23 mouse cellular contexts compared by ENCODE assay signal in genomic region chr4:116438561-116438960, GRCm38 (mm10). TPM values are rescaled to one million over a fixed set of nuclear protein-coding genes. Genes with fewer than 3 reads are reported as not detected.
DNase-seq lines count a peak whose midpoint lies in the region; ATAC-seq and TF ChIP-seq lines count a peak whose summit lies in the region.
"Had no signal": no experiment of that assay in that cellular context is flagged by ENCODE, and none has a peak within 500 bp of the region (broad histone marks: within the 10 kb centered on the region; RNA-seq: fewer than 3 reads in every experiment).

No protein-coding gene starts in this region.

- no peaks in the 10 kb centered on the region for H3K27me3 ChIP-seq in intestine, postnatal 0 days (replicated peaks; ENCODE audit: control insufficient read depth, insufficient read depth, low read length)
- no peaks in the 10 kb centered on the region for H3K27me3 ChIP-seq in intestine, embryonic 15.5 days (replicated peaks)
- H3K27me3 ChIP-seq in lung, embryonic 14.5 days (ENCODE audit: insufficient read depth, low read length), result no peaks in the 10 kb centered on the region
- H3K27me3 ChIP-seq: forebrain, embryonic 13.5 days; heart, embryonic 15.5 days; lung, embryonic 15.5 days; midbrain, embryonic 15.5 days; neural tube, embryonic 12.5 days had no signal

- no peak for ATAC-seq in intestine, postnatal 0 days
- ATAC-seq in intestine, embryonic 15.5 days, result no peak
- no peak for ATAC-seq in lung, embryonic 14.5 days (ENCODE audit: insufficient read depth)
- ATAC-seq: forebrain, embryonic 13.5 days; inflammation-experienced regulatory T-cells, adult 6 months; midbrain, embryonic 15.5 days had no signal

- 0 out of 2 replicates have a peak, but pooled peaks have one; percentile 2 for TF ChIP-seq CTCF in intestine, postnatal 0 days (IDR thresholded peaks at IDR 0.05; ENCODE audit: low read depth)
- TF ChIP-seq CTCF in lung, embryonic 14.5 days (IDR thresholded peaks at IDR 0.05; ENCODE audit: low read depth), result no peak

- H3K4me1 ChIP-seq in intestine, postnatal 0 days (replicated peaks; ENCODE audit: control insufficient read depth, insufficient read depth, low read length), result no peaks in the 10 kb centered on the region
- no peaks in the 10 kb centered on the region for H3K4me1 ChIP-seq in intestine, embryonic 15.5 days (replicated peaks)
- H3K4me1 ChIP-seq in lung, embryonic 14.5 days (ENCODE audit: insufficient read depth), result no peaks in the 10 kb centered on the region
- H3K4me1 ChIP-seq: forebrain, embryonic 13.5 days; heart, embryonic 15.5 days; lung, embryonic 15.5 days; midbrain, embryonic 15.5 days; neural tube, embryonic 12.5 days had no signal

- H3K4me3 ChIP-seq in intestine, postnatal 0 days (ENCODE audit: low read depth, low read length), result no peak overlapping the region
- no peak overlapping the region for H3K4me3 ChIP-seq in intestine, embryonic 15.5 days (replicated peaks)
- H3K4me3 ChIP-seq in lung, embryonic 14.5 days (ENCODE audit: low read depth, low read length), result no peak overlapping the region
- H3K4me3 ChIP-seq: forebrain, embryonic 13.5 days; heart, embryonic 15.5 days; lung, embryonic 15.5 days; midbrain, embryonic 15.5 days; neural tube, embryonic 12.5 days had no signal

- no peak overlapping the region for H3K4me2 ChIP-seq in intestine, postnatal 0 days (replicated peaks; ENCODE audit: low read depth)
- H3K4me2 ChIP-seq in intestine, embryonic 15.5 days (replicated peaks), result no peak overlapping the region
- no peak overlapping the region for H3K4me2 ChIP-seq in lung, embryonic 14.5 days
- H3K4me2 ChIP-seq: forebrain, embryonic 13.5 days; heart, embryonic 15.5 days; hindbrain, embryonic 14.5 days; lung, embryonic 15.5 days; midbrain, embryonic 15.5 days; neural tube, embryonic 12.5 days had no signal

- H3K9ac ChIP-seq in intestine, postnatal 0 days (ENCODE audit: low read depth, low read length), result no peak overlapping the region
- H3K9ac ChIP-seq in intestine, embryonic 15.5 days, result no peak overlapping the region
- H3K9ac ChIP-seq in lung, embryonic 14.5 days, result no peak overlapping the region
- H3K9ac ChIP-seq: forebrain, embryonic 13.5 days; heart, embryonic 15.5 days; hindbrain, embryonic 14.5 days; lung, embryonic 15.5 days; midbrain, embryonic 15.5 days; neural tube, embryonic 12.5 days had no signal

- peak; percentile 5 for DNase-seq in lung, embryonic 14.5 days
- DNase-seq in lung, postnatal 36 days, result no peak
- peak; percentile 65 for DNase-seq in NIH3T3 (ENCODE audit: low read depth)
- DNase-seq in embryo, embryonic 11 days, result no peak
- no peak for DNase-seq in frontal cortex, postnatal 10 days (ENCODE audit: low spot score in 2 of 2)
- DNase-seq: adrenal gland, adult 2 months; cerebellum, adult 11 months; cerebellum, postnatal 10 days; heart, postnatal 4 days; kidney, adult 8-10 months; kidney, postnatal 14 days; right cerebral cortex, postnatal 14 days had no signal

- H3K36me3 ChIP-seq in intestine, postnatal 0 days (ENCODE audit: control insufficient read depth, insufficient read depth), result peaks cover 2% of the 10 kb centered on the region; the same call in 1 of the 2 replicates
- H3K36me3 ChIP-seq in intestine, embryonic 15.5 days, result no peaks in the 10 kb centered on the region
- H3K36me3 ChIP-seq in lung, embryonic 14.5 days (ENCODE audit: insufficient read depth), result peaks cover 9% of the 10 kb centered on the region
- H3K36me3 ChIP-seq: G1E; heart, embryonic 15.5 days; lung, embryonic 15.5 days; midbrain, embryonic 15.5 days; neural tube, embryonic 12.5 days had no signal

- H3K27ac ChIP-seq in intestine, postnatal 0 days (ENCODE audit: low read depth, low read length), result no peak overlapping the region
- no peak overlapping the region for H3K27ac ChIP-seq in intestine, embryonic 15.5 days
- no peak overlapping the region for H3K27ac ChIP-seq in lung, embryonic 14.5 days (ENCODE audit: low read depth)
- H3K27ac ChIP-seq: forebrain, embryonic 13.5 days; heart, embryonic 15.5 days; hindbrain, embryonic 14.5 days; lung, embryonic 15.5 days; macrophage; midbrain, embryonic 15.5 days; neural tube, embryonic 12.5 days had no signal

- no peaks in the 10 kb centered on the region for H3K9me3 ChIP-seq in intestine, postnatal 0 days (ENCODE audit: control insufficient read depth)
- H3K9me3 ChIP-seq in intestine, embryonic 15.5 days, result no peaks in the 10 kb centered on the region
- H3K9me3 ChIP-seq in lung, embryonic 14.5 days (ENCODE audit: low read depth, low read length), result no peaks in the 10 kb centered on the region
- H3K9me3 ChIP-seq: forebrain, embryonic 13.5 days; G1E; heart, embryonic 15.5 days; lung, embryonic 15.5 days; midbrain, embryonic 15.5 days; neural tube, embryonic 12.5 days had no signal

RNA-seq across cellular contexts. Expression of gene Mast2, which starts 25.4 kb away (rescaled TPM):
- 9.6 TPM in 2 replicates for polyA plus RNA-seq in intestine, postnatal 0 days (2015; fragmentation: Nextera tagmentation; extraction: Ambion mirVana)
- polyA plus RNA-seq in intestine, embryonic 15.5 days (2015; fragmentation: Nextera tagmentation; extraction: Ambion mirVana), result 13.3 and 13.5 TPM in 2 replicates
- 33.6 and 37.3 TPM in 2 replicates for polyA plus RNA-seq in lung, embryonic 14.5 days (2014; fragmentation: Nextera tagmentation; extraction: Ambion mirVana)

Comparison
In these comparisons a context has a peak if more than half of its experiments do, and no peak if none do; other contexts are left out.
1. DNase-seq: peak in lung, embryonic 14.5 days (single experiment) and NIH3T3 (single experiment); none in lung, postnatal 36 days (single experiment), embryo, embryonic 11 days (single experiment) and frontal cortex, postnatal 10 days (0 of 2).